ENCODE assay signal across 8 mouse cellular contexts in genomic region chr5:22549366-22550032, GRCm38 (mm10). TPM values are rescaled to one million over a fixed set of nuclear protein-coding genes. Genes with fewer than 3 reads are reported as not detected.
DNase-seq lines count a peak whose midpoint lies in the region; ATAC-seq and TF ChIP-seq lines count a peak whose summit lies in the region.

No protein-coding gene starts in this region.

- WGBS in kidney, adult 2 months = 4% methylated on average over 11 of the region's 11 CpGs
- 19% methylated on average over 11 of the region's 11 CpGs for WGBS in hindbrain, embryonic 11.5 days

- H3K4me1 ChIP-seq in kidney, adult 2 months (ENCODE audit: control insufficient read depth, insufficient read depth, low read length) = peaks cover 3% of the 10 kb centered on the region; the same call in 1 of the 2 replicates
- no peaks in the 10 kb centered on the region for H3K4me1 ChIP-seq in hindbrain, embryonic 11.5 days (replicated peaks; ENCODE audit: control insufficient read depth, insufficient read depth, low read length)
- peaks cover 32% of the 10 kb centered on the region for H3K4me1 ChIP-seq in megakaryocyte, embryonic 14.5 days

- DNase-seq in kidney, adult 2 months = peak; percentile 7
- no peak for DNase-seq in kidney, adult 9 months
- DNase-seq in R1 (ENCODE audit: low read depth, low spot score) = peak; percentile 52
- DNase-seq in hindbrain, embryonic 11.5 days (ENCODE audit: low spot score) = no peak
- DNase-seq in layer of hippocampus, adult 18-20 months (ENCODE audit: low spot score in 2 of 2) = no peak
- DNase-seq in spleen, adult 12 weeks (ENCODE audit: low spot score) = no peak
- DNase-seq in cerebellum, adult 8-10 months = no peak

- peak overlapping the region; percentile 61; the same call in 1 of the 2 replicates for H3K27ac ChIP-seq in kidney, adult 2 months (ENCODE audit: insufficient read depth, low read depth, low read length)
- H3K27ac ChIP-seq in hindbrain, embryonic 11.5 days (ENCODE audit: low read depth, low read length) = peak overlapping the region; percentile 30

- peak overlapping the region; percentile 56 for H3K4me2 ChIP-seq in hindbrain, embryonic 11.5 days (replicated peaks; ENCODE audit: low read depth, low read length)

- peak overlapping the region; percentile 80 for H3K4me3 ChIP-seq in kidney, adult 2 months (ENCODE audit: insufficient read depth, low read depth, low read length)
- peak overlapping the region; percentile 62 for H3K4me3 ChIP-seq in hindbrain, embryonic 11.5 days (ENCODE audit: low read depth, low read length)
- peak overlapping the region; percentile 95 for H3K4me3 ChIP-seq in megakaryocyte, embryonic 14.5 days (replicated peaks)

- no peak for TF ChIP-seq POLR2A in kidney, adult 2 months (IDR thresholded peaks at IDR 0.05; ENCODE audit: low read depth, low read length)

- H3K9me3 ChIP-seq in hindbrain, embryonic 11.5 days (ENCODE audit: control insufficient read depth, low read length) = no peaks in the 10 kb centered on the region
- H3K9me3 ChIP-seq in megakaryocyte, embryonic 14.5 days = peaks cover 16% of the 10 kb centered on the region

- H3K9ac ChIP-seq in hindbrain, embryonic 11.5 days (ENCODE audit: low read depth, low read length) = peak overlapping the region; percentile 65

- H3K27me3 ChIP-seq in kidney, adult 2 months (replicated peaks; ENCODE audit: control insufficient read depth, insufficient read depth, low read length) = no peaks in the 10 kb centered on the region
- no peaks in the 10 kb centered on the region for H3K27me3 ChIP-seq in hindbrain, embryonic 11.5 days (ENCODE audit: control insufficient read depth, insufficient read depth, low read length)
- no peaks in the 10 kb centered on the region for H3K27me3 ChIP-seq in megakaryocyte, embryonic 14.5 days (replicated peaks)

- no peak for TF ChIP-seq CTCF in kidney, adult 2 months (conservative IDR thresholded peaks at IDR 0.05; ENCODE audit: insufficient read depth, insufficient read length, low read depth, low read length)

- peak; percentile 38; the same call in 1 of the 2 replicates for ATAC-seq in hindbrain, embryonic 11.5 days (ENCODE audit: low FRiP score)

- H3K36me3 ChIP-seq in kidney, adult 2 months (ENCODE audit: control insufficient read depth, insufficient read depth, low read length) = peaks cover 5% of the 10 kb centered on the region
- H3K36me3 ChIP-seq in hindbrain, embryonic 11.5 days (ENCODE audit: control insufficient read depth, insufficient read depth, low read length) = 0 out of 2 replicates have a peak, but pooled peaks cover 5% of the 10 kb centered on the region
- peaks cover 48% of the 10 kb centered on the region for H3K36me3 ChIP-seq in megakaryocyte, embryonic 14.5 days (replicated peaks; ENCODE audit: low read length)

RNA-seq across cellular contexts. Expression of gene Orc5, which starts 0.7 kb away (rescaled TPM):
- polyA plus RNA-seq in kidney, adult 2 months (2012; rRNA removed) = 3.2 and 4.2 TPM in 2 replicates
- polyA plus RNA-seq in hindbrain, embryonic 11.5 days (2014; fragmentation: Nextera tagmentation; extraction: Ambion mirVana) = 46.7 and 48.2 TPM in 2 replicates
- 0.83 TPM in 1 of 2 replicates, not detected in the other for polyA plus RNA-seq in megakaryocyte, embryonic 14.5 days (2012; ENCODE audit: insufficient read depth, low replicate concordance)
- 10 to 100 TPM; 19.7 to 20.6 TPM for total RNA-seq in layer of hippocampus, adult 18-20 months (2021)

Comparison
In these comparisons a context has a peak if more than half of its experiments do, and no peak if none do; other contexts are left out.
1. DNase-seq: peak in kidney, adult 2 months (single experiment) and R1 (single experiment); none in kidney, adult 9 months (single experiment), hindbrain, embryonic 11.5 days (single experiment), layer of hippocampus, adult 18-20 months (0 of 2), spleen, adult 12 weeks (single experiment) and cerebellum, adult 8-10 months (single experiment).
2. Peak in every context shown above with its lines, with median percentiles within 50 percentile points of each other: H3K4me3 ChIP-seq.